In genomic region chr13:21847883-21848282, GRCm38 (mm10) we compare ENCODE assay signal across 16 mouse cellular contexts. TPM values are rescaled to one million over a fixed set of nuclear protein-coding genes. Genes with fewer than 3 reads are reported as not detected.
DNase-seq lines count a peak whose midpoint lies in the region; ATAC-seq and TF ChIP-seq lines count a peak whose summit lies in the region.
"Had no signal": no experiment of that assay in that cellular context is flagged by ENCODE, and none has a peak within 500 bp of the region (broad histone marks: within the 10 kb centered on the region; RNA-seq: fewer than 3 reads in every experiment).

No protein-coding gene starts in this region.

- no peak overlapping the region for H3K4me3 ChIP-seq in intestine, embryonic 15.5 days (replicated peaks)
- H3K4me3 ChIP-seq in intestine, postnatal 0 days (ENCODE audit: low read depth, low read length), result no peak overlapping the region
- H3K4me3 ChIP-seq in ES-E14 (ENCODE audit: insufficient read depth in 1 of 2, low read depth in 1 of 2, low read length in 2 of 2, poor library complexity in 1 of 2, severe bottlenecking in 1 of 2), result no peak overlapping the region
- H3K4me3 ChIP-seq in liver, embryonic 11.5 days (ENCODE audit: low read depth, low read length), result peak overlapping the region; percentile 12; the same call in 1 of the 2 replicates
- H3K4me3 ChIP-seq: embryonic facial prominence, embryonic 15.5 days had no signal

- DNase-seq in ES-E14 (ENCODE audit: low read depth, low spot score), result no peak
- peak; percentile 69 for DNase-seq in c-Kit-positive CD71-positive TER-119-positive erythroid progenitor cells, embryonic 14.5 days (ENCODE audit: low spot score)
- DNase-seq in liver, embryonic 11.5 days (ENCODE audit: low spot score), result peak; percentile 51
- no peak for DNase-seq in frontal cortex, postnatal 25 days (ENCODE audit: low spot score in 2 of 2)
- DNase-seq in frontal cortex, postnatal 14 days (ENCODE audit: low spot score in 2 of 2), result no peak
- DNase-seq in kidney, adult 9 months, result no peak
- DNase-seq: heart, postnatal 14 days; kidney, adult 8-10 months; right cerebral cortex, postnatal 4 days had no signal

- no peaks in the 10 kb centered on the region for H3K36me3 ChIP-seq in intestine, embryonic 15.5 days
- H3K36me3 ChIP-seq in intestine, postnatal 0 days (ENCODE audit: control insufficient read depth, insufficient read depth), result no peaks in the 10 kb centered on the region
- no peaks in the 10 kb centered on the region for H3K36me3 ChIP-seq in ES-E14 (ENCODE audit: control insufficient read depth, insufficient read depth, low read length, poor library complexity, severe bottlenecking)
- no peaks in the 10 kb centered on the region for H3K36me3 ChIP-seq in liver, embryonic 11.5 days (ENCODE audit: control insufficient read depth, insufficient read depth, low read length)
- H3K36me3 ChIP-seq: embryonic facial prominence, embryonic 15.5 days had no signal

- ATAC-seq in intestine, embryonic 15.5 days, result peak; percentile 55; the same call in 1 of the 2 replicates
- no peak for ATAC-seq in intestine, postnatal 0 days
- peak; percentile 84 for ATAC-seq in liver, embryonic 11.5 days (replicated peaks; ENCODE audit: low FRiP score)
- ATAC-seq: CD4-positive, CD25-positive, alpha-beta regulatory T cell, adult 4 months; lung, postnatal 0 days had no signal

- no peaks in the 10 kb centered on the region for H3K27me3 ChIP-seq in intestine, embryonic 15.5 days (replicated peaks)
- no peaks in the 10 kb centered on the region for H3K27me3 ChIP-seq in intestine, postnatal 0 days (replicated peaks; ENCODE audit: control insufficient read depth, insufficient read depth, low read length)
- no peaks in the 10 kb centered on the region for H3K27me3 ChIP-seq in liver, embryonic 11.5 days (replicated peaks; ENCODE audit: control insufficient read depth, insufficient read depth, low read length)
- H3K27me3 ChIP-seq: embryonic facial prominence, embryonic 15.5 days had no signal

- no peaks in the 10 kb centered on the region for H3K4me1 ChIP-seq in intestine, embryonic 15.5 days (replicated peaks)
- H3K4me1 ChIP-seq in intestine, postnatal 0 days (replicated peaks; ENCODE audit: control insufficient read depth, insufficient read depth, low read length), result no peaks in the 10 kb centered on the region
- peaks cover 1 to 4% of the 10 kb centered on the region in 2 experiments; a peak in 1 of 4 replicates for H3K4me1 ChIP-seq in ES-E14 (ENCODE audit: control insufficient read depth in 2 of 2, insufficient read depth in 2 of 2, low read length in 2 of 2, poor library complexity in 1 of 2)
- H3K4me1 ChIP-seq in liver, embryonic 11.5 days (replicated peaks; ENCODE audit: control insufficient read depth, insufficient read depth, low read length), result peaks cover 4% of the 10 kb centered on the region; the same call in 1 of the 2 replicates
- H3K4me1 ChIP-seq: embryonic facial prominence, embryonic 15.5 days had no signal

- H3K9me3 ChIP-seq in intestine, embryonic 15.5 days, result no peaks in the 10 kb centered on the region
- H3K9me3 ChIP-seq in intestine, postnatal 0 days (ENCODE audit: control insufficient read depth), result no peaks in the 10 kb centered on the region
- H3K9me3 ChIP-seq in ES-E14 (ENCODE audit: control insufficient read depth, insufficient read depth, low read depth, low read length), result no peaks in the 10 kb centered on the region
- H3K9me3 ChIP-seq in liver, embryonic 11.5 days (ENCODE audit: control insufficient read depth, low read length), result no peaks in the 10 kb centered on the region
- H3K9me3 ChIP-seq: embryonic facial prominence, embryonic 15.5 days had no signal

- no peak for TF ChIP-seq CTCF in intestine, postnatal 0 days (IDR thresholded peaks at IDR 0.05; ENCODE audit: low read depth)

- no peak overlapping the region for H3K27ac ChIP-seq in intestine, embryonic 15.5 days
- no peak overlapping the region for H3K27ac ChIP-seq in intestine, postnatal 0 days (ENCODE audit: low read depth, low read length)
- no peak overlapping the region for H3K27ac ChIP-seq in ES-E14 (ENCODE audit: insufficient read depth, low read depth, low read length, poor library complexity, severe bottlenecking)
- no peak overlapping the region for H3K27ac ChIP-seq in liver, embryonic 11.5 days (ENCODE audit: low read depth, low read length)
- H3K27ac ChIP-seq: embryonic facial prominence, embryonic 15.5 days had no signal

- H3K4me2 ChIP-seq in intestine, embryonic 15.5 days (replicated peaks), result no peak overlapping the region
- no peak overlapping the region for H3K4me2 ChIP-seq in intestine, postnatal 0 days (replicated peaks; ENCODE audit: low read depth)
- peak overlapping the region; percentile 37 for H3K4me2 ChIP-seq in liver, embryonic 11.5 days
- H3K4me2 ChIP-seq: embryonic facial prominence, embryonic 15.5 days had no signal

- WGBS in intestine, embryonic 15.5 days, result 33% methylated on average over 8 of the region's 8 CpGs
- WGBS in intestine, postnatal 0 days, result 29% methylated on average over 8 of the region's 8 CpGs
- 13% methylated on average over 8 of the region's 8 CpGs for WGBS in liver, embryonic 11.5 days

- no peak overlapping the region for H3K9ac ChIP-seq in intestine, embryonic 15.5 days
- no peak overlapping the region for H3K9ac ChIP-seq in intestine, postnatal 0 days (ENCODE audit: low read depth, low read length)
- no peak overlapping the region for H3K9ac ChIP-seq in ES-E14 (ENCODE audit: insufficient read depth, low read depth, low read length, poor library complexity, severe bottlenecking)
- no peak overlapping the region for H3K9ac ChIP-seq in liver, embryonic 11.5 days (ENCODE audit: low read depth, low read length)
- H3K9ac ChIP-seq: embryonic facial prominence, embryonic 15.5 days had no signal

- in situ Hi-C loops in ES-E14 (cut with MboI; ENCODE audit: low sequenced_read_pairs in 2 of 2, unreplicated experiment in 2 of 2), result no loop called here

TF ChIP-seq in ES-E14, 5 proteins besides CTCF, POLR2A, EP300 and RAD21:
- no peak for TF ChIP-seq HCFC1 (IDR thresholded peaks at IDR 0.05; ENCODE audit: borderline replicate concordance, insufficient read depth, low read length)
- TF ChIP-seq MAFK (IDR thresholded peaks at IDR 0.05; ENCODE audit: insufficient read depth, low read depth, low read length), result 0 out of 2 replicates have a peak, but pooled peaks have one; percentile 51
- TF ChIP-seq CHD2 (IDR thresholded peaks at IDR 0.05; ENCODE audit: low read depth, low read length), result no peak

RNA-seq across cellular contexts. Expression of gene Hist1h2br, which starts 14.3 kb away (rescaled TPM):
- 15.0 and 16.4 TPM in 2 replicates for polyA plus RNA-seq in intestine, embryonic 15.5 days (2015; fragmentation: Nextera tagmentation; extraction: Ambion mirVana)
- 7.8 and 10.0 TPM in 2 replicates for polyA plus RNA-seq in intestine, postnatal 0 days (2015; fragmentation: Nextera tagmentation; extraction: Ambion mirVana)
- total RNA-seq in ES-E14 (2012; rRNA removed), result 1,712 and 2,111 TPM in 2 replicates
- polyA plus RNA-seq in liver, embryonic 11.5 days (2014; fragmentation: Nextera tagmentation; extraction: Ambion mirVana), result 12.6 and 19.7 TPM in 2 replicates

RNA-seq across cellular contexts. Expression of gene Hist1h2ap, which starts 14.6 kb away (rescaled TPM):
- 2,704 and 3,243 TPM in 2 replicates for polyA plus RNA-seq in intestine, embryonic 15.5 days (2015; fragmentation: Nextera tagmentation; extraction: Ambion mirVana)
- polyA plus RNA-seq in intestine, postnatal 0 days (2015; fragmentation: Nextera tagmentation; extraction: Ambion mirVana), result 1,504 and 1,780 TPM in 2 replicates
- 3,404 and 3,578 TPM in 2 replicates for total RNA-seq in ES-E14 (2012; rRNA removed)
- 4,759 and 5,033 TPM in 2 replicates for polyA plus RNA-seq in liver, embryonic 11.5 days (2014; fragmentation: Nextera tagmentation; extraction: Ambion mirVana)

RNA-seq across cellular contexts. Expression of gene Hist1h4n, which starts 15.9 kb away (rescaled TPM):
- 12.0 and 15.9 TPM in 2 replicates for polyA plus RNA-seq in intestine, embryonic 15.5 days (2015; fragmentation: Nextera tagmentation; extraction: Ambion mirVana)
- 2.1 and 5.3 TPM in 2 replicates for polyA plus RNA-seq in intestine, postnatal 0 days (2015; fragmentation: Nextera tagmentation; extraction: Ambion mirVana)
- total RNA-seq in ES-E14 (2012; rRNA removed), result 2,365 and 3,405 TPM in 2 replicates
- 14.6 and 15.4 TPM in 2 replicates for polyA plus RNA-seq in liver, embryonic 11.5 days (2014; fragmentation: Nextera tagmentation; extraction: Ambion mirVana)

RNA-seq across cellular contexts. Expression of gene Hist1h4m, which starts 36.3 kb away (rescaled TPM):
- polyA plus RNA-seq in intestine, embryonic 15.5 days (2015; fragmentation: Nextera tagmentation; extraction: Ambion mirVana), result not detected in 2 replicates
- polyA plus RNA-seq in intestine, postnatal 0 days (2015; fragmentation: Nextera tagmentation; extraction: Ambion mirVana), result not detected in 2 replicates
- total RNA-seq in ES-E14 (2012; rRNA removed), result 9.8 and 22.8 TPM in 2 replicates
- polyA plus RNA-seq in liver, embryonic 11.5 days (2014; fragmentation: Nextera tagmentation; extraction: Ambion mirVana), result not detected in 2 replicates
- polyA plus RNA-seq: embryonic facial prominence, embryonic 15.5 days; lung, postnatal 0 days; stomach, embryonic 16.5 days; urinary bladder, adult 2 months had no signal

RNA-seq across cellular contexts. Expression of gene Hist1h2ao, which starts 37.6 kb away (rescaled TPM):
- 1.7 TPM in 1 of 2 replicates, not detected in the other for polyA plus RNA-seq in intestine, embryonic 15.5 days (2015; fragmentation: Nextera tagmentation; extraction: Ambion mirVana)
- not detected in 2 replicates for polyA plus RNA-seq in intestine, postnatal 0 days (2015; fragmentation: Nextera tagmentation; extraction: Ambion mirVana)
- total RNA-seq in ES-E14 (2012; rRNA removed), result 669 TPM in 1 of 2 replicates, not detected in the other
- polyA plus RNA-seq in liver, embryonic 11.5 days (2014; fragmentation: Nextera tagmentation; extraction: Ambion mirVana), result 2.2 TPM in 1 of 2 replicates, not detected in the other
- total RNA-seq: heart, postnatal 14 days had no signal
- polyA plus RNA-seq: CD4-positive, CD25-positive, alpha-beta regulatory T cell, adult 4 months; embryonic facial prominence, embryonic 15.5 days; lung, postnatal 0 days; urinary bladder, adult 2 months had no signal

Comparison
In these comparisons a context has a peak if more than half of its experiments do, and no peak if none do; other contexts are left out.
1. DNase-seq: peak in c-Kit-positive CD71-positive TER-119-positive erythroid progenitor cells, embryonic 14.5 days (single experiment) and liver, embryonic 11.5 days (single experiment); none in ES-E14 (single experiment), frontal cortex, postnatal 25 days (0 of 2), frontal cortex, postnatal 14 days (0 of 2) and kidney, adult 9 months (single experiment).